Mouse (Mus musculus): Measurements from ENCODE around the gene Cyp8b1. TPM values are rescaled to one million over a fixed set of nuclear protein-coding genes. Genes with fewer than 3 reads are reported as not detected.

Cyp8b1 gene
- total and polyA plus RNA-seq, 2 experiments from 2014 or later = not detected

GRCm38 (mm10) chr9:121881301-121881700 is 34.8 kb downstream of the Cyp8b1 start:
- no peak for DNase-seq (ENCODE audit: low spot score)
- no peak for ATAC-seq

GRCm38 (mm10) chr9:121880840-121881239 is 35.3 kb downstream of the Cyp8b1 start:
- Histone ChIP-seq H3K4me3 (ENCODE audit: low read length) (no peak overlapping the region), H3K4me2 (ENCODE audit: low read depth, low read length) (no peak overlapping the region), H3K9ac (replicated peaks; ENCODE audit: low read length) (no peak overlapping the region), H3K9me3 (ENCODE audit: low read length) (no peaks in the 10 kb centered on the region), H3K4me1 (ENCODE audit: insufficient read depth, low read length) (no peaks in the 10 kb centered on the region), H3K27ac (no peak overlapping the region), H3K36me3 (ENCODE audit: insufficient read depth, low read length) (no peaks in the 10 kb centered on the region), H3K27me3 (ENCODE audit: insufficient read depth, low read length) (no peaks in the 10 kb centered on the region)
- DNase-seq (ENCODE audit: low spot score) = peak; percentile 81
- peak; percentile 68; the same call in 1 of the 2 replicates for ATAC-seq
- WGBS = 19% methylated on average over 14 of the region's 14 CpGs
- peak; percentile 77 for TF ChIP-seq CTCF (IDR thresholded peaks at IDR 0.05; ENCODE audit: low read depth)

More at GRCm38 (mm10) chr9:121881301-121881700, 34.8 kb downstream of the Cyp8b1 start:
- H3K4me2 ChIP-seq (ENCODE audit: low read depth, low read length) = no peak overlapping the region
- TF ChIP-seq CTCF (IDR thresholded peaks at IDR 0.05; ENCODE audit: low read depth) = no peak
- no peak overlapping the region for H3K27ac ChIP-seq
- H3K9me3 ChIP-seq (ENCODE audit: low read length) = no peaks in the 10 kb centered on the region
- H3K4me1 ChIP-seq (ENCODE audit: insufficient read depth, low read length) = no peaks in the 10 kb centered on the region
- H3K36me3 ChIP-seq (ENCODE audit: insufficient read depth, low read length) = no peaks in the 10 kb centered on the region
- 71% methylated on average over 6 of the region's 6 CpGs for WGBS
- no peak overlapping the region for H3K9ac ChIP-seq (replicated peaks; ENCODE audit: low read length)
- H3K4me3 ChIP-seq (ENCODE audit: low read length) = no peak overlapping the region
- no peaks in the 10 kb centered on the region for H3K27me3 ChIP-seq (ENCODE audit: insufficient read depth, low read length)

GRCm38 (mm10) chr9:121877052-121877740 is 38.9 kb downstream of the Cyp8b1 start:
- 14% methylated on average over 3 of the region's 3 CpGs for WGBS
- no peak overlapping the region for H3K9ac ChIP-seq (replicated peaks; ENCODE audit: low read length)

GRCm38 (mm10) chr9:121873578-121873977 is 42.5 kb downstream of the Cyp8b1 start:
- DNase-seq (ENCODE audit: low spot score) (no peak), ATAC-seq (no peak)
- Histone ChIP-seq H3K4me1 (ENCODE audit: insufficient read depth, low read length) (no peaks in the 10 kb centered on the region), H3K4me2 (ENCODE audit: low read depth, low read length) (no peak overlapping the region), H3K9me3 (ENCODE audit: low read length) (no peaks in the 10 kb centered on the region), H3K36me3 (ENCODE audit: insufficient read depth, low read length) (no peaks in the 10 kb centered on the region), H3K27me3 (ENCODE audit: insufficient read depth, low read length) (no peaks in the 10 kb centered on the region), H3K9ac (replicated peaks; ENCODE audit: low read length) (no peak overlapping the region), H3K27ac (no peak overlapping the region), H3K4me3 (ENCODE audit: low read length) (no peak overlapping the region)
- TF ChIP-seq CTCF (IDR thresholded peaks at IDR 0.05; ENCODE audit: low read depth) = no peak

More at GRCm38 (mm10) chr9:121877052-121877740, 38.9 kb downstream of the Cyp8b1 start:
- ATAC-seq (0 out of 2 replicates have a peak, but pooled peaks have one; percentile 35), DNase-seq (ENCODE audit: low spot score) (peak; percentile 76)
- peak; percentile 85 for TF ChIP-seq CTCF (IDR thresholded peaks at IDR 0.05; ENCODE audit: low read depth)
- Histone ChIP-seq H3K27me3 (ENCODE audit: insufficient read depth, low read length) (no peaks in the 10 kb centered on the region), H3K4me1 (ENCODE audit: insufficient read depth, low read length) (no peaks in the 10 kb centered on the region), H3K9me3 (ENCODE audit: low read length) (no peaks in the 10 kb centered on the region), H3K27ac (no peak overlapping the region), H3K36me3 (ENCODE audit: insufficient read depth, low read length) (no peaks in the 10 kb centered on the region), H3K4me3 (ENCODE audit: low read length) (no peak overlapping the region), H3K4me2 (ENCODE audit: low read depth, low read length) (no peak overlapping the region)

- TF ChIP-seq CTCF (IDR thresholded peaks at IDR 0.05; ENCODE audit: low read depth) = no peak
- H3K27ac ChIP-seq = no peak overlapping the region
- no peak overlapping the region for H3K4me3 ChIP-seq (ENCODE audit: low read length)
- DNase-seq (ENCODE audit: low spot score) = no peak
- H3K9ac ChIP-seq (replicated peaks; ENCODE audit: low read length) = no peak overlapping the region
- H3K27me3 ChIP-seq (ENCODE audit: insufficient read depth, low read length) = no peaks in the 10 kb centered on the region
- H3K36me3 ChIP-seq (ENCODE audit: insufficient read depth, low read length) = no peaks in the 10 kb centered on the region
- 84% methylated on average over 2 of the region's 2 CpGs for WGBS
- no peak for ATAC-seq
- no peaks in the 10 kb centered on the region for H3K9me3 ChIP-seq (ENCODE audit: low read length)
- H3K4me1 ChIP-seq (ENCODE audit: insufficient read depth, low read length) = no peaks in the 10 kb centered on the region
- H3K4me2 ChIP-seq (ENCODE audit: low read depth, low read length) = no peak overlapping the region
These were observed 43.9 kb downstream of the Cyp8b1 start for GRCm38 (mm10) chr9:121872062-121872683.

- no peak overlapping the region for H3K27ac ChIP-seq
- no peak overlapping the region for H3K4me3 ChIP-seq (ENCODE audit: low read length)
- H3K9me3 ChIP-seq (ENCODE audit: low read length) = no peaks in the 10 kb centered on the region
- TF ChIP-seq CTCF (IDR thresholded peaks at IDR 0.05; ENCODE audit: low read depth) = no peak
- H3K27me3 ChIP-seq (ENCODE audit: insufficient read depth, low read length) = no peaks in the 10 kb centered on the region
- no peaks in the 10 kb centered on the region for H3K4me1 ChIP-seq (ENCODE audit: insufficient read depth, low read length)
- H3K4me2 ChIP-seq (ENCODE audit: low read depth, low read length) = no peak overlapping the region
- ATAC-seq (no peak), DNase-seq (ENCODE audit: low spot score) (no peak)
- no peak overlapping the region for H3K9ac ChIP-seq (replicated peaks; ENCODE audit: low read length)
- H3K36me3 ChIP-seq (ENCODE audit: insufficient read depth, low read length) = no peaks in the 10 kb centered on the region
- 53% methylated on average over 4 of the region's 4 CpGs for WGBS
These were observed 46.1 kb downstream of the Cyp8b1 start for GRCm38 (mm10) chr9:121869973-121870515.
